Mouse (Mus musculus) left cerebral cortex, adult 9 months (tissue): ENCODE measurements around the gene Prex1.

ENCODE experiments used
- DNase-seq, 2 experiments: peaks; one replicate each; pipeline ENCODE4 v3.0.0; 2022; ENCODE audit warnings: low spot score in 2 of 2

Prex1 gene

DNA sequence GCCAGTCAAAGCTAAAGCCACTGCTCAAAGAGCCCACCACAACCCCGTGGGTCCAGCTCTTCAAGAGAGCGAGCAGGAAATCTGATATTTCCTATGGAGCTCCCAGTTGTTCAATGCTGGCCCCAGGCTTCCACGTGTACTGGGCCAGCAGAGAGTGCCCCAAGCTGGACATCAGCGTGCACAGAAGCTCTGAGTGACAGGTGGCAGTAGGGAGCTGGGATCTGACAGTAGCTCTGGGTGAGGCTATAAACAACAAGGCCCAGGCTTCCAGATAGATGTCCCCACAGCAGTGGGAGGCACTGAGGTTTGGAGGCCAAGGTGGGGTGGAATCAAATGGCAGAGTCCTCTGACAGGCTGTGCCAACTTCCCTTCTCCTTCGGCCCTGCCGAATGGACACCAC lies 107.6 kb downstream of the Prex1 start:
- no peak for DNase-seq

GRCm38 (mm10) chr2:166605164-166605831 lies 108.3 kb downstream of the Prex1 start:
- DNase-seq = no peak

GRCm38 (mm10) chr2:166602948-166603347 lies 110.7 kb downstream of the Prex1 start:
- DNase-seq = peak in 1 of 2 experiments; percentile 63

DNA sequence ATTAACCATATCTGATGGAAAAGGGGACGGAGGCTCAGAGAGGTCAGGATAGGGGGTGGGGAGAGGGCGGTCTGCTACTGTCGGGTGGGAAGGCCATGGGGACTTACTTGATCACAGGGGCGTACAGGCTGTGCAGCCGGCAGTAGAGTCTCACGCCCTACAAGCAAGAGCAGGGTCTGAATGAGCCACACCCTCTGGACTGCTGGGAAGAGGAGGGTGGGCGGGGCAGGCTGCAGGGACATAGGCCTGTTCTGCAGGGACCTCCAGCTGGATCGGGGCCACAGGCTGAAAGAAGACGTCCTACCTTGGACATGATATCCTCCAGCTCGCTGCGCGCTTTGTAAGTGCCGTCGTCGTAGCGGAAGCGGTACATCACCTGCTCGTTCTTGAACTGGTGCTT lies 112.2 kb downstream of the Prex1 start:
- no peak for DNase-seq

GRCm38 (mm10) chr2:166598453-166599155 lies 115.0 kb downstream of the Prex1 start:
- no peak for DNase-seq

DNA sequence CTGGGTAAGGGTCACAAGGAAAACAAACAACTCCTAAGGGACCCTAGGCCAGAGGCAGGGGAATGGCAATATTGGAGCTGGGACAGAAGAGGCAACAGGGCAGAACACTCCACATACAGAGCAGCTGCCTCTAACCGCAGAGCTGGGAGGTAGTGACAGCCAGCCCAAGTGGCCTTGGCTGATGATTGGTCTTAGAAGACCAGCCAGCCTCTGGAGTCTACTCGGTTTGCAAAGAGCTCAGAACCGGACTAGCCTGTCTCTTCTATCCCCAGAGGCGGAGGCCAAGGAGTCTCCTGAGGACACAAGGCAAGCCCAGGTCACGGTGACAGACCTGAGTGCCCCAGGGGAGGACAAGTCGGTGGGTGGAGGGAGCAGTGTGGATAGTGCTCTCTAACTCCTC lies 115.9 kb downstream of the Prex1 start:
- no peak for DNase-seq

DNA sequence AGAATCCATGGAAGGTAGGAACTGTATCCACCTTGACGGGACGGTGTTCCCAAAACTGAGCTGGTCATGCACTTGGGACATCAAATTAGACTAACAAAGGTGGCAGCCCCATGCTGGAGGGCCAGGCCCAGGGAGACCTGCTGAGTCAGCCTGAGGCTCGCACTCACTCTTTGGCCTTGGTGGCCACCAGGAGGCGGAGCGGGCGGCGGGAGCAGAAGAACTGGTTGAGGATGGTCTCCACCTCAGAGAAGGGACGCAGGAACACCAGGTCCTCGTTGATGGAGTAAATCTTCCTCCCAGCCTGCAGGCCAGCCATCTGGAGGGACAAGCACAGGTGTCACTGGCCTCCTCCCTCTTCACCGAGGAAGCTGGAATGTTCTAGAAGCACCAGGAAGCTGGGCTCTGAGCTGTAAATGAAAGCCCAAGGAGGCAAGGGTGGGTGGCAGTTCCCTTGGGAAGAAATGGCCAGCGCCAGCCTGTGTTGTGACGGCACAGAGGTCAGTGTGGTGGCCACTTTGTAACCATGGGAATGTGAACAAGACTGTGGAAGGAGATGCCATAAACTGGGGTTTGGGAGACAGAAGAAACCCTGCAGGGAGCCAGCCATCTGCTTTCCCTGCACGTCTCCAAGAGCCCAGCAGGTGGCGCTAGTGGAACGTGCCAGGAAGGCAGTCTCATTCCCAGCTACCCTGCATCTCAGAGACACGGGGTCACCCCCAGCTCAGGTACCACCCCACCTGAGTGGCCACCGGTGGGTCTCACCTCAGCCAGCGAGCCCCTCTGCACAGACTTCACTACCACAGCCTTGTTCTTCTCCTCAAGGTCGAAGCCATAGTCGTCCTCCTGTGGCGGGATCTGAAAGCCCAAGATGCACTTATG lies 121.4 kb downstream of the Prex1 start:
- peak in 1 of 2 experiments; percentile 88 for DNase-seq

DNA sequence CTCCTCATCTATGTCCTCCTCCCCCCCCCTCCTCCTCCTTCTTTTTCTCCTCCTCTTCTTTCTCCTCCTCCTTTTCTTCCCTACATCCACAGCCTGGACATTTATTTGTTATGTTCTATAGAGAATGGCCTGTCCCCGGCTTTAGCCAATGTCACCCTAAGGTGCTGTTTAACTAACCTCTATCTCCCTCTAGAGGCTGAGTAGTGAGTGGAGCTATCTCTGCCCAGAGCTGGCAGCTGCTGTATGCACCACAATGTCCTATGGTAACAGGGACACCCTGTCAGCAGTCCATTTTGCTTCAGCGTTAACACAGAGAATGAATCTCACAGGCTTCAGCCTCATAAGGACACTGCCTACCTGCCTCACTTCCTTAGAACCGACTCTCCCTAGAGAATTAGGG lies 129.1 kb downstream of the Prex1 start:
- no peak for DNase-seq

GRCm38 (mm10) chr2:166583292-166583691 lies 130.3 kb downstream of the Prex1 start:
- DNase-seq = no peak

GRCm38 (mm10) chr2:166581881-166582583 lies 131.6 kb downstream of the Prex1 start:
- peak in 1 of 2 experiments; percentile 80 for DNase-seq

DNA sequence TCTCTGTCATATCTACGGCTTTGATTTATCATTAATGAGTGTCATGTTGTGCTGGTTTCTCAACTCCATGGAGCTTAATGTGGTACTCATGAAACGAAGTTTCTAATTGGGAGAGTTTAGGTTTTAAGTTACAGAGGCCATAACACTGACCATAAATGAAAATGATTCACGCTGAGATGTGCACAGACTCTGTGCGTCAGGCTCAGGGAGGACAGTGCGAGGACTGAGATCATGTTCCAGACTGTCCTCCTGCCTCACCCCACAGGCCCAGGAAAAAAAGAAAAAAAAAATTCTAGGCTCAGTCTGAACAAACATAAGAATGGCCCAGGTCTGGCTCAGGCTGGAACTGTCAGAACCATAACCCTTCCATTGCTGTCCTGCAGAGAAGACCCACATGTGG lies 133.8 kb downstream of the Prex1 start:
- no peak for DNase-seq

GRCm38 (mm10) chr2:166579361-166579760 lies 134.3 kb downstream of the Prex1 start:
- peak in 1 of 2 experiments; percentile 31 for DNase-seq

DNA sequence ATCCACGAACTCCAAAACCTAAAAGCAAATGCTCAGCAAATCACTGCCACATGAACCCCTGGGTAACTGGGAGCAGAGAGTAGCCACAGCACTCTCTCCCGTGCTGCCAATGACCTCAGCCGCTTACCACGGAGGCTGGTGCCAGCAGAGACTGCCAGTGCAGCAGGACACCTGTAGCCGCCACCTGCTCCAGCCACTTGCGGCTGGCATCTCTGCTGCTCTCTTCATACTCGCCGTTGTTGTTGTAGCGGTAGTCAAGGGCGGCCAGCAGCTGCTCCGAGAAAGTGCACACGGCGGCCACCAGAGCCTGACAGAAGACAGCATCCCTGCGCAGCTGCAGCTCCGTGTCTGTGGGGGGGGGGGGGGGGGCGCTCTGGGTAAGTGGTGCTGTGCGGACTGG lies 138.2 kb downstream of the Prex1 start:
- no peak for DNase-seq

GRCm38 (mm10) chr2:166574934-166575333 lies 138.7 kb downstream of the Prex1 start:
- peak in 1 of 2 experiments; percentile 58 for DNase-seq

GRCm38 (mm10) chr2:166573621-166574020 lies 140.0 kb downstream of the Prex1 start:
- DNase-seq = no peak

GRCm38 (mm10) chr2:166572297-166572696 lies 141.3 kb downstream of the Prex1 start:
- no peak for DNase-seq

DNA sequence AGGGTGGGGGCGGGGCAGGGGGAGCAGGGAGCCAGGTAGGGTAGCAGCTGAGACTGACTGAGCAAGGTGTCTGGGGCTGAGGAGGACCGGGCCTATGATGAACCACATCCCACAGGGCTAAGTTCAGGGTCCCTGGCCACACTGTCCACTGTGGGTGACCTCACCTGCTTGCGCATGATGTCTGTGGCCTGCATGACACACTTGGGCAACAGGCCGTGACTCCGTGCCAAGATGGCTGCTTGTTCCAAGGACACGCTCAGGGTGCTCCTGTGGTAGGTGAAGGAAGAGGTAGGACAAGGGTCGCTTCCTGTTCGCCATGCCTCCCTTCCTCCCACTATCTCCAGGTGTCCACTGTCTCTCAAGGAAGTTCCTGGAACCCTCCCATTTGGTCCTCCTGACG lies 144.4 kb downstream of the Prex1 start:
- no peak for DNase-seq

DNA sequence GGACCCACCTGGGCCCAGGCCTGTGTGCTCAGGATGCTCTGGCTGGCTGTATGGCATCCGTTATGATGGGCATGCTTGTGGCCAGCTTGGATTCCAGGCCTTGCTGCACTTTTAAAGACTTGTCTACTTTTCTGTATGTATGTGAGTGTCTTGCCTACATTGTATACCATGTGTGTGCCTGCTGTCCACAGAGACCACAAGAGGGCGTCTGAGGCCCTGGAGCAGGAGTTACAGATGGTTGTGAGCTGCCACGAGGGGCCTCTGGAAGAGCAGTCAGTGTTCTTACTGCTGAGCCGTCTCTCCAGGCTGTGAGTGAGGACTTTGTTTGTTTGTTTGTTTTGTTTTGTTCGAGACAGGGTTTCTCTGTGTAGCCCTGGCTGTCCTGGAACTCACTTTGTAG lies 148.1 kb downstream of the Prex1 start:
- DNase-seq = no peak

- peak in 1 of 2 experiments; percentile 58 for DNase-seq
These were observed 149.2 kb downstream of the Prex1 start for GRCm38 (mm10) chr2:166564455-166564854.

DNA sequence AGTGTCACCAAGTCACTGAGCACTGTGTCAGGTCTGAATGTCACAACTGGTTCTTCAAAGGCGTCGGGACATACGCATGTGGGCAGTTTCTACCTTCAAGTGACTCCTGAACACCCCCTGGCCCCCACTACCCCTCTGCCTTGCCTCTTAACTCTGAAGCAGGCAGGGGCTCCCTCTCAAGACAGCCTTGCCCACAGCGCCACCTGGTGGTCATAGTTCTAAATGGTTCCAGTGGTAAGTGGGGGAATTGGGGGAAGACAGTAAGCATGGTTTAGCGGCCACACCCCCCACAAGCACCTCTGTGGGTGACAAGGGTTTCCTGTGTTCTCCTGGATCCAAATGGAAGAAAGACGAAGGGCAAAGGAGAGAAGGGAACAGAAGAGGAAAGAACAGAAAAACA lies 149.7 kb downstream of the Prex1 start:
- DNase-seq = peak in 1 of 2 experiments; percentile 85

DNA sequence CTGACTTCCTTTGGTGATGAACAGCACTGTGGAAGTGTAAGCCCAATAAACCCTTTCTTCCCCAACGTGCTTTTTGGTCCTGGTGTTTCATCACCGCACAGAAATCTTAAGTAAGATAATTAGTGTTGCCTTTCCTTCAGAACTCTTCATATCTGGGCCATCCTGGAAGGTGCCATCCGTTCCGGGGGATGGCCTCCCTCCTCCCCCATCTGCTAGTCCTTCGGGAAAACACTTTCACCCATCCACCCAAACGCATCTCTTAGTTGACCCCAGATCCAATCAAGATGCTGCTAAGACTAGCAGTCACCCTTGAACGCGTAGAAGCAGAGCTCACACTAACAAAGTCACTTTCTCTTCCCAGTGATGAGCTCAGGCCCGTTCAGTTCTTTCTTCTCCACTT lies 150.6 kb downstream of the Prex1 start:
- DNase-seq = peak in 1 of 2 experiments; percentile 57

- no peak for DNase-seq
These were observed 151.9 kb downstream of the Prex1 start for GRCm38 (mm10) chr2:166561781-166562180.
